Mouse (Mus musculus): ENCODE measurements around the gene Prkd1.
A peak's percentile ranks its signal among the peaks of the same experiment; 100 is the strongest.
"Not testable (repeated sequence)": the region's sequence is repeated elsewhere in the genome, so short reads cannot be mapped to it uniquely, and the experiment has no call there.

Gene Prkd1

DNA sequence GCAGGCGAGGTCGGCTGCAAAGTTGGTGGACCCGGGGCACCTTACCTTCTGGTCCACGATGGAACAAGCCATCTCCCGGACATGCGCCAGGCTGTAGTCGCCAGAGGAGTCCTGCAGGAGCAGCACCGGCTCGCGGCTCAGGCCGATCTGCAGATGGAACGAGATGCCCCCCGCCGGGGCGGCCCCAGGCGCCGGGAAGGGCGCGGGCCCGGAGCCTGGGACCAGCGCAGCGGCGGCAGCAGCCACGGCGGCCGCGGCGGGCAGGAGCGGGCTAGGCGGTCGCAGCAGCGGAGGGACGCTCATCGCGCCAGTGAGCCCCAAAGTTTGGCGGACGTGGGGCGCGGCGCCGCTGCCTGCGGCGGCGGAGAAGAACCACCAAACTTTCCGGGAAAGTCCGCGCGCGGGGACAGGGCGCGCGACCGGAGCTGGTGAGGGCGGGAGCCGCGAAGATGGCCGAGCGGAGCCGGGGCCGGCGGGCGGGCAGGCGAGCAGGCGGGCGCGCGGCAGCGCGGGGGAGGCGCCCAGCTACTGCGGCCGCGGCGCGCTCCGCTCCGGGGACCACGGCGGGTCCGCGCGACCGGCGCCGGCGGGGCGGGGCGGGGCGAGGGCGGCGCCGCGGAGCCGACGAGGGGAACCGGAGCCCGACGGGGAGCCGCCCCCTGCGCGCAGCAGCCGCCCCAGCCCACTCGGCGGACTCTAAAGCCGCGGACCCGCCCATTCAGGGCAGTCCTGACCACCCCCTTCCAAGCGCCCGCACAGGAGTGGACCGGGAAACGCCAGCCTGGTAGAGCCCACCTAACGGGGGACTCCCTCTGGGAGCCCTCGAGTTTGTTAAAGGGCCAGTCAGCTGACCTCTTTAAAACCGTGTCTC lies at the start of gene Prkd1:
Prkd1 (minus strand) TSS at position 428 of the 871 bp plus-strand sequence.
- peak in 1 of 2 experiments; percentile 5 for DNase-seq

GRCm38 (mm10) chr12:50697492-50697891 lies 48.6 kb upstream of the Prkd1 start:
- no peak for DNase-seq

DNA sequence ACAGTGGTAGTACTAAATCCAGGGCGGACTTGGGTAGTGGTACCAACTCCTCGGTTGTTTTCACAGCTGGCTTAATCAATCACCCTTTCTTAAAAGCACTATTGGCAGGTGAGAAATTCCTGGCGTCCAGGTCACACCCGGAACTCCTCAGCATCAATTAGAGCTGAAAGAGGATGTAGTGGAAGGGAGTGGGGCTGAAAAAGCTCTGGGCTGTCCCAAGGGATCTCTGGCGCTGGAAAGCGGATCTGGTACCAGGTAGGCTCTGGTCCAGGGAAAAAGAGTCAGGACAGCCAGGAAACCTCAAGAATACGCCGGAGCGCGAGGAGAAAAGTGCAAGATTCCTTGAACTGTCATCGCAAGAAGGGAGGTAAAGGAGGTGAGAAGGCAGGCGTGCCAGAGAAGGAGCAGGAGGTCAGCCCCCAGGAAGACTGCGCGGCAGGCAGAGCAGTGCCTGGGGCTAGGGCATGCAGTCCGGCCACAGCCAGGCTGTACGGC lies 675 bp downstream of the Prkd1 start:
- DNase-seq = no peak

DNA sequence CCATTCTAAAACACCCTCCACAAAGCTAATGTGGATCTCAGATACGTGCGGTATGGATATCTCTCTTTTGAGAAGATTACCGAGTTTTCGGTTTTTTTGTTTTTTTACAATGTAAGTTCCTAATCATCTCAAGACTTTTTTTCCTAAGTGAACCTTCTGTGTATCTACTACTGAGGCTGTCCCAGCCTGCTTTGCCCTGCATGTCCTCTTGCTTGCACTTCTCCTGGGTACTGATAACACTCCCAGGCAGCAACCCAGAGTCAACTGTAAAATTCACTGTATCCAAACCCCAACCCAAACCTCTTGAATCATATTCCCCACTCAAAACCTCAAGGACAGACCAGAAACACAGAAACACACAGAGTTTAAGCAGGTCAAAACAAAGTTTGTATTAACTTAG lies 2.0 kb downstream of the Prkd1 start:
- DNase-seq = no peak

GRCm38 (mm10) chr12:50642671-50643070 lies 6.2 kb downstream of the Prkd1 start:
- no peak for DNase-seq

GRCm38 (mm10) chr12:50640171-50640570 lies 8.7 kb downstream of the Prkd1 start:
- no peak for DNase-seq

DNA sequence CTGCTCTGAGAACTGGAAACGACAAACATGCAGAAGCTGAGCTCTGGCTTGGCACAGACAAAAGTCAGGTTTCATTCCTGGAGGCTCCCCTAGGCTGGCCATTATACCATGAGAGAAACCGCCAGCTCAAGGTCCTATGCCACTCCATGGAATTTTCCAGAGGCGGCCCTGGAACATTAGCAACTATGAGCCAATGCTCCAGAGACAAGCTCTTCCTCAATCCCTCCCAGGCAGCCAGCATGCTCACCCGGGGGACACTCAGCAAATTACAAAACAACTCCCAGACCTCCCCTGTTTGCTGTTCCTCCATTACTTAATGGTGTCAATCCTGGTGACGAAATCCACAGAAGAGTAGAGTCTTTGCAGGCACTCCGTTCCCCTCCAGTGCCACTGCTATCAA lies 14.5 kb downstream of the Prkd1 start:
- no peak for DNase-seq

GRCm38 (mm10) chr12:50626100-50626499 lies 22.8 kb downstream of the Prkd1 start:
- DNase-seq = not testable (repeated sequence)

GRCm38 (mm10) chr12:50624175-50624574 lies 24.7 kb downstream of the Prkd1 start:
- no peak for DNase-seq

DNA sequence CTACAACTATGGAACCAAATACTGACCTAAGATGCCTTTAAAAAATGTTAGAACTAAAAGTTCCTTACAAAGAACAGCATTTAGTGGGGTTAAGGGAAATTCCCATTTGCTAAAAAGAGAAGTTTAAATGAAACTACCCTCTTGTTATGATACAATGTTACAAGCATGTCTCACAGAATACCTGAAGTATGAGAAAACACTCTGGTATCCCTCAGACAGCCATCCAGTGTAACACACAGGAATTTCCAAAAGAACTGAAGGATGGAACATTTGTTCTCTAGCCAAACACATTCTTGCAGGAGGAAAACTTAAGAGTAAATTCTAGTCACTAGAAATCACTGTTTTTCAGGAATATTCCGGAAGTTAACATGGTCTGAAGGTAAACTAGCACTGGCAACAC lies 33.0 kb downstream of the Prkd1 start:
- DNase-seq = no peak

DNA sequence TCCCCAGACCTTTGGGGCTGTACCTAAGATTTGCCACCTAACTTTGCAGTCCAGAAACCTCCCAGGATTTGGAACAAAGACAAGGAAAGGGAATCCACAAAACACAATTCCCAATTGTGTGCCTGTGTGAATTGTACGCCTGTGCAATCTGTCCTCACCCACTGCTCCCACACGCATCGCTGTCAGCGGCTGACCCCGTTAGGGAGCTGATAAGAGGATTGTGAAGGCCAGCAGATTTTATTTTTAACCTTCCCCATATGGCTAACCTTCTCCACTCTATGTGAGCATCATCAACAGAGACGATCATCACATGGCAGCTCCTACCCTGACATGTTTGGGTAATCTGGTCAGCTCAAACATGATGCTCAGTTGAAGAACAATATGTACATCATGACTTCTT lies 34.6 kb downstream of the Prkd1 start:
- no peak for DNase-seq

GRCm38 (mm10) chr12:50606703-50607500 lies 42.0 kb downstream of the Prkd1 start:
- DNase-seq = no peak

DNA sequence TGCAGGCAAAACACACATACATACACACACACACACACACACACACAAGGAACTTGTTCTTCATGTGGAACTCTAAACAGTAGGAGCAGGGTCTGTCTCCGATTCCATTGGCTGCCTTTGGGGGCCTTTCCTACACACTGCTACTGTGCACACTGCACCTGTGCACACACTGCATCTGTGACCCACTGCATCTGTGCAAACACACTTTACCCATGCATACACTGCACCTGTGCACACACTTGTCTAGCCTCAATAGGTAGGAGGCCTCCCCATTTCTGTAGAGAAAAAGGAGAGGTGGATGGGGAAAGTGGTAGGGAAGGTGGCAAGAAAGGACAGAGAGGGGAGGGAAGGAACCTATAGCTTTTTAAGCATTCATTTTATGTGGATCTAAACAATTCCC lies 49.5 kb downstream of the Prkd1 start:
- no peak for DNase-seq

DNA sequence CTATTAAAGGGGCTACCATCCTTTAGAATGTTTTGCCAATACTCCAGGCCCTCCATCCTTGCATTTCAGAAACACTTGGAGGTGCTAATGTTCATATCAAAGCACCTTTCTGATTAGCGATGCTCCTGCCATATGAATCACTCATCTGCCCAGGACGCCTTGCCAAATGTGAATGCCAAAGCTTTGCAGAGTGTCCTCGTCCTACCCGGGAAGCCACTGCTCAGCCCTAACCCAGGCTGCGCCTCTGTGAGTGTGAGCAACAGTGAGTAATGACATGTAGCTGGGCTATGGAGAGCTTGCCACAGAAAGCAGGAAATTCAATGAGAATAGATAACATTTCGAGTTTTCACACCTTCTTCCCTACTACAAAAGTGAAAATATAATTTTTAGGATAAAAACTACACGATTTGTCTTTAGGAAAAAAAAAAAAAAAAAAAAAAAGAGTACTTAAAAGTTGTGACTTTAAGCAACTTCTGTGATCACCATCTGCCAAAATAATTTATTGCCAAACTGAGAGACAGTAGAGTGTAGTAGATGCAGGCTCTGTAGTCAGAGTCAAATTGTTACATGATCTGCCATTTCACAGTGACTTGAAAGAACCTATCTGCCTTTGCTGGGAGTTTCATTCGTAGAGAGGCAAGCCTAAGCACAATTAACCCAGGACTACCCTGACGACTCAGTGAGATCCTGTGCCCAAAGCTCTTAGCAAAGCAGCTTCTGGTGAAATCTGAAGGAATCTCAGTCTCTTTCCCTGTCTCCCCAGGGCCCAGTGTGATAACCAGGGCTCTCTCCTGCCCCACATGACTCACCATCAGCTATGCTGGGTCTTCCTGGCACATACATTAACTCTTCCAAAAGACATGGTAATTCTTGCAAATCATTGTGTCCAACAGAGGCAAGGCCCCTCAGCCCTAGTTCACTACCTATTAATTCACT lies 50.6 kb downstream of the Prkd1 start:
- DNase-seq = no peak

GRCm38 (mm10) chr12:50597467-50597866 lies 51.4 kb downstream of the Prkd1 start:
- no peak for DNase-seq

DNA sequence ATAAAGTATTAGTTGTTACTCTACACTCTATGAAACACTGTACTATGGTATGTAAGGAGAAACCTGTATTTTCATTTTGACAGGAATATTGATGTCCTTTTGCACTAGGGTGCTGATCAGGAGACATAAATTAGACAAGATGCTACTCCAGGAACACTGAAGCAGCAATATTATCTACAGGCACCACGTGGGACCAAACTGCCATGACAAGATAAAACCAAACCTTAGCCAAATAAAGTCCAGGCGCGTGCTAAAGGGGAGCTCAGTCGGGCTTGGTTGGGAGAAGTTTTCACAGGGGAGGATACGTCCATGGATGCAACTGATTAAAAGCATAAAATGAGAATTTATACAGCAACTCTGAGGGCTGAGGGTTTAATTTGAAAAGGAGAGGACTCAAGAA lies 53.1 kb downstream of the Prkd1 start:
- no peak for DNase-seq

DNA sequence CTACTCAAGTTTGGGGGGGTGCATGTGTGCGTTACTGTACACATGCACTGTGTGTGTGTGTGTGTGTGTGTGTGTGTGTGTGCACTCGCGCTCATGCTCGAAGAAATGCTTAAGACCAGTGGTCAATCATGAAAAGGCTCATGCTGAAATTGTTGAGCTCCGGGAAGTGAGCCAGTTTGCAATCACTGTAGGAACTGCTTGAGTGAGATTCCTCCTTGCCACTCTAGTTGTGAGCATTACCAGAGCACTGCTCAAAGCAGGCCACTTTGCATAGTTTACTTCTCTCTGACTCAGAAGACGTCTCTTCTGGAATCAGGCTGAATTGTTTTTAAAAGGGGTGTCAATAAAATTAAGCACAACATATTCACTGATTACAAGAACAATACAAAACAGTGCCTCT lies 54.4 kb downstream of the Prkd1 start:
- no peak for DNase-seq

- DNase-seq = no peak
Observed at GRCm38 (mm10) chr12:50593481-50593880, 55.4 kb downstream of the Prkd1 start.

- no peak for DNase-seq
Observed at GRCm38 (mm10) chr12:50588137-50588761, 60.6 kb downstream of the Prkd1 start.

GRCm38 (mm10) chr12:50565198-50565597 lies 83.7 kb downstream of the Prkd1 start:
- no peak for DNase-seq

GRCm38 (mm10) chr12:50560536-50560935 lies 88.4 kb downstream of the Prkd1 start:
- no peak for DNase-seq

DNA sequence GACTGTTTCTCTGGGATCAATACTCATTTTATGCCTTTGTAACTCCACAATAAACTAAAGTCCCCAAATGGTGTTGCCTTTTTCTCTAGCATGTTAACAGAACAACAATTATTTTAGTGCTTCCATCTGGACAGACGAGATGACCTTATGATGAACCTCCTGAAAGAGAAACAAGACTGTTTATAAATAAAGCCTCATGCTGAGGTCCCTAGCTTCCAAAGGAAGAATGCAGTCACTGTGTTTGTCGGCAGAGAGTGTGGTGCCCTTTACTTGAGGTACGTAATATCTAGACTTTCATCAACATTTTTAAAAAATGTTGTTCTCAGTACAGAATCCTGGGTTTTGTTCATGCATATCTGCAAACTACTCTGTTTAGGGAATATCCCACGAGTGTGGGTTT lies 90.7 kb downstream of the Prkd1 start:
- DNase-seq = no peak
